Mouse (Mus musculus): ENCODE measurements around the gene Chkb.

- TF ChIP-seq CTCF (IDR thresholded peaks at IDR 0.05; ENCODE audit: low read depth) (peak; percentile 69), EP300 (IDR thresholded peaks at IDR 0.05; ENCODE audit: low read depth) (no peak)
These were observed 38.9 kb upstream of the Chkb start for GRCm38 (mm10) chr15:89468577-89468976.
